Mouse (Mus musculus): Measurements from ENCODE around the gene Iqgap3. TPM values are rescaled to one million over a fixed set of nuclear protein-coding genes. Genes with fewer than 3 reads are reported as not detected.

Iqgap3 gene
- polyA plus RNA-seq, 1 experiment from 2014 or later: 18.5 TPM

GRCm38 (mm10) chr3:88084001-88084400 is 2.2 kb downstream of the Iqgap3 start:
- Histone ChIP-seq H3K4me3 (ENCODE audit: low read depth, low read length) (no peak overlapping the region), H3K36me3 (ENCODE audit: control insufficient read depth, insufficient read depth, low read length) (peaks cover 6% of the 10 kb centered on the region; the same call in 1 of the 2 replicates), H3K27me3 (ENCODE audit: control insufficient read depth, insufficient read depth, low read length) (no peaks in the 10 kb centered on the region), H3K9me3 (replicated peaks; ENCODE audit: control insufficient read depth, low read length) (no peaks in the 10 kb centered on the region), H3K4me1 (ENCODE audit: control insufficient read depth, insufficient read depth, low read length) (peaks cover 11% of the 10 kb centered on the region), H3K4me2 (no peak overlapping the region), H3K27ac (ENCODE audit: low read depth, low read length) (no peak overlapping the region), H3K9ac (ENCODE audit: low read depth, low read length) (no peak overlapping the region)
- ATAC-seq (replicated peaks; ENCODE audit: insufficient number of reproducible peaks, low FRiP score, low TSS enrichment): no peak
- WGBS (ENCODE audit: insufficient replicate concordance): 83% methylated on average over 2 of the region's 2 CpGs

DNA sequence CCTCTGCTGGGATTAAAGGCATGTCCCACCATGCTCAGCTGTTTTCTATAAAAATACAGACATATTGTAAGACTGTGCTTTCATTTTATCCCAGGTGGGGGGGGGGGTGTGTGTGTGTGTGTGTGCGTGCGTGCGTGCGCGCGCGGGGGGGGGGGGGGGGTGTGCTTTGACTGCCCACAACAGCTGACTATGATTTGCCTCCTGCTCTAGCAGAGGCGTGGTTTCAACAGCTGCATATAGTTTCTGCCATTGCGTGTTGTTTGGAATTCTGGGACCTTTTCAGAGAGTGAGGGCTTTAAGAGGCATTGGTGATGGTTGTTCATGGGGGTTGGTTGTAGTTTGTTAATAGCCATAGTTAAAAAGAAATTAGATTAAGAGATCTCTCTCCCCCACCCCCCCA is 3.7 kb downstream of the Iqgap3 start:
- H3K36me3 ChIP-seq (ENCODE audit: control insufficient read depth, insufficient read depth, low read length): peaks cover 12% of the 10 kb centered on the region

GRCm38 (mm10) chr3:88087688-88088087 is 5.9 kb downstream of the Iqgap3 start:
- 88% methylated on average over 1 of the region's 1 CpGs for WGBS (ENCODE audit: insufficient replicate concordance)
- no peaks in the 10 kb centered on the region for H3K9me3 ChIP-seq (replicated peaks; ENCODE audit: control insufficient read depth, low read length)
- no peak for ATAC-seq (replicated peaks; ENCODE audit: insufficient number of reproducible peaks, low FRiP score, low TSS enrichment)
- peaks cover 5% of the 10 kb centered on the region for H3K4me1 ChIP-seq (ENCODE audit: control insufficient read depth, insufficient read depth, low read length)
- H3K27ac ChIP-seq (ENCODE audit: low read depth, low read length): no peak overlapping the region
- no peak overlapping the region for H3K4me2 ChIP-seq
- H3K4me3 ChIP-seq (ENCODE audit: low read depth, low read length): no peak overlapping the region
- peaks cover 23% of the 10 kb centered on the region for H3K36me3 ChIP-seq (ENCODE audit: control insufficient read depth, insufficient read depth, low read length)
- no peak overlapping the region for H3K9ac ChIP-seq (ENCODE audit: low read depth, low read length)
- no peaks in the 10 kb centered on the region for H3K27me3 ChIP-seq (ENCODE audit: control insufficient read depth, insufficient read depth, low read length)

More for the DNA sequence above, 3.7 kb downstream of the Iqgap3 start:
- H3K9me3 ChIP-seq (replicated peaks; ENCODE audit: control insufficient read depth, low read length): no peaks in the 10 kb centered on the region
- H3K27ac ChIP-seq (ENCODE audit: low read depth, low read length): no peak overlapping the region
- no peak for ATAC-seq (replicated peaks; ENCODE audit: insufficient number of reproducible peaks, low FRiP score, low TSS enrichment)
- H3K4me2 ChIP-seq: no peak overlapping the region
- H3K4me1 ChIP-seq (ENCODE audit: control insufficient read depth, insufficient read depth, low read length): peaks cover 11% of the 10 kb centered on the region
- 93% methylated on average over 4 of the region's 9 CpGs for WGBS (ENCODE audit: insufficient replicate concordance)
- H3K4me3 ChIP-seq (ENCODE audit: low read depth, low read length): no peak overlapping the region
- H3K9ac ChIP-seq (ENCODE audit: low read depth, low read length): no peak overlapping the region
- H3K27me3 ChIP-seq (ENCODE audit: control insufficient read depth, insufficient read depth, low read length): no peaks in the 10 kb centered on the region

GRCm38 (mm10) chr3:88090106-88090505 is 8.3 kb downstream of the Iqgap3 start:
- Histone ChIP-seq H3K27ac (ENCODE audit: low read depth, low read length) (no peak overlapping the region), H3K9me3 (replicated peaks; ENCODE audit: control insufficient read depth, low read length) (no peaks in the 10 kb centered on the region), H3K9ac (ENCODE audit: low read depth, low read length) (no peak overlapping the region), H3K4me1 (ENCODE audit: control insufficient read depth, insufficient read depth, low read length) (no peaks in the 10 kb centered on the region), H3K4me2 (no peak overlapping the region), H3K27me3 (ENCODE audit: control insufficient read depth, insufficient read depth, low read length) (no peaks in the 10 kb centered on the region), H3K36me3 (ENCODE audit: control insufficient read depth, insufficient read depth, low read length) (peaks cover 35% of the 10 kb centered on the region), H3K4me3 (ENCODE audit: low read depth, low read length) (no peak overlapping the region)
- whole genome bisulfite sequencing (ENCODE audit: insufficient replicate concordance): 84% methylated on average over 7 of the region's 7 CpGs
- ATAC-seq (replicated peaks; ENCODE audit: insufficient number of reproducible peaks, low FRiP score, low TSS enrichment): no peak

DNA sequence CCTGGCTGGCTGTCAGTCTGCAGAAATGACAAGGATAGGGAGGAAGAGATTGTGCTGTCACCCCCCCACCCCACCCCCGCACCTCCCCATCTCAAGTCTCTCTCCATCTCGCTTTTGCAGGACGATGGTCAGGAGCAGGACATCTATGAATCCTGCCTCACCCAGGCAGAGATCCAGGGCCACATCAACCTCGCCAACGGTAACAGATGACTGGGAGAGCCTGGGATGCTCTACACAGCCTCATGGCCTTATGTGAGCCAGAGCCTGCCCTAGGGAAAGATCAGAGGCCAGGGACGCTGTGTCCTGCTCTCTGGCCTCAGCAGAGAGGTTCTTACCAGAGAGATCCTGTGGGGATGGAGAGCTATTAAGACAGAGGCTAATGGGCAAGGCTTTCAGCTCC is 8.8 kb downstream of the Iqgap3 start:
- Histone ChIP-seq H3K36me3 (ENCODE audit: control insufficient read depth, insufficient read depth, low read length) (peaks cover 38% of the 10 kb centered on the region), H3K4me2 (no peak overlapping the region)

DNA sequence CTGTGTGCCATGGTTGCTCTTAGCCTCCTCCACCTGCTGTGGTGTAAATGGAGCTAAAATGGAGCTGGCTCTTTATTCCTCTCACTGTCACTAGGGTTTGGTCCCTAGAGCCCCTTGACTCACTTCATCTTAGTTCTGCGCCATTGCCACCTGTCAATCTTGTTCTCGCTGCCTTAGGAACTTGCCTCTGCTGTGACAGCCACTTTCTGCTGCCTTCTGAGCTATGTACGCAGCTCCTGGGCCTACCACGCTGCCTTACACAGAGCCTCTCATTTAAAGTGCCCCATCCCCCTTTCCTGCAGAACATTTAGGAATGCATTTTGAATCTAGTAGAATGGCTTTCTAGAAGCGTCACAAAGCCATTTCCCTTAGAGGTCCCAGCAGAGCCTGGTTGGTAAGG is 12.4 kb downstream of the Iqgap3 start:
- H3K36me3 ChIP-seq (ENCODE audit: control insufficient read depth, insufficient read depth, low read length): peaks cover 40% of the 10 kb centered on the region
- H3K9ac ChIP-seq (ENCODE audit: low read depth, low read length): no peak overlapping the region
- H3K9me3 ChIP-seq (replicated peaks; ENCODE audit: control insufficient read depth, low read length): no peaks in the 10 kb centered on the region
- H3K4me2 ChIP-seq: no peak overlapping the region
- ATAC-seq (replicated peaks; ENCODE audit: insufficient number of reproducible peaks, low FRiP score, low TSS enrichment): no peak
- 69% methylated on average over 5 of the region's 5 CpGs for WGBS (ENCODE audit: insufficient replicate concordance)
- no peak overlapping the region for H3K27ac ChIP-seq (ENCODE audit: low read depth, low read length)
- H3K27me3 ChIP-seq (ENCODE audit: control insufficient read depth, insufficient read depth, low read length): no peaks in the 10 kb centered on the region
- H3K4me1 ChIP-seq (ENCODE audit: control insufficient read depth, insufficient read depth, low read length): no peaks in the 10 kb centered on the region
- no peak overlapping the region for H3K4me3 ChIP-seq (ENCODE audit: low read depth, low read length)

More for the DNA sequence above, 8.8 kb downstream of the Iqgap3 start:
- Histone ChIP-seq H3K9ac (ENCODE audit: low read depth, low read length) (no peak overlapping the region), H3K27ac (ENCODE audit: low read depth, low read length) (no peak overlapping the region), H3K4me1 (ENCODE audit: control insufficient read depth, insufficient read depth, low read length) (no peaks in the 10 kb centered on the region), H3K9me3 (replicated peaks; ENCODE audit: control insufficient read depth, low read length) (no peaks in the 10 kb centered on the region), H3K27me3 (ENCODE audit: control insufficient read depth, insufficient read depth, low read length) (no peaks in the 10 kb centered on the region), H3K4me3 (ENCODE audit: low read depth, low read length) (no peak overlapping the region)
- 86% methylated on average over 6 of the region's 6 CpGs for WGBS (ENCODE audit: insufficient replicate concordance)
- no peak for ATAC-seq (replicated peaks; ENCODE audit: insufficient number of reproducible peaks, low FRiP score, low TSS enrichment)

GRCm38 (mm10) chr3:88097666-88098065 is 15.9 kb downstream of the Iqgap3 start:
- no peaks in the 10 kb centered on the region for H3K9me3 ChIP-seq (replicated peaks; ENCODE audit: control insufficient read depth, low read length)
- H3K4me3 ChIP-seq (ENCODE audit: low read depth, low read length): no peak overlapping the region
- H3K4me1 ChIP-seq (ENCODE audit: control insufficient read depth, insufficient read depth, low read length): no peaks in the 10 kb centered on the region
- WGBS (ENCODE audit: insufficient replicate concordance): 67% methylated on average over 6 of the region's 6 CpGs
- no peak for ATAC-seq (replicated peaks; ENCODE audit: insufficient number of reproducible peaks, low FRiP score, low TSS enrichment)
- no peak overlapping the region for H3K9ac ChIP-seq (ENCODE audit: low read depth, low read length)
- no peak overlapping the region for H3K4me2 ChIP-seq
- H3K27me3 ChIP-seq (ENCODE audit: control insufficient read depth, insufficient read depth, low read length): no peaks in the 10 kb centered on the region
- H3K27ac ChIP-seq (ENCODE audit: low read depth, low read length): no peak overlapping the region
- H3K36me3 ChIP-seq (ENCODE audit: control insufficient read depth, insufficient read depth, low read length): peaks cover 34% of the 10 kb centered on the region

DNA sequence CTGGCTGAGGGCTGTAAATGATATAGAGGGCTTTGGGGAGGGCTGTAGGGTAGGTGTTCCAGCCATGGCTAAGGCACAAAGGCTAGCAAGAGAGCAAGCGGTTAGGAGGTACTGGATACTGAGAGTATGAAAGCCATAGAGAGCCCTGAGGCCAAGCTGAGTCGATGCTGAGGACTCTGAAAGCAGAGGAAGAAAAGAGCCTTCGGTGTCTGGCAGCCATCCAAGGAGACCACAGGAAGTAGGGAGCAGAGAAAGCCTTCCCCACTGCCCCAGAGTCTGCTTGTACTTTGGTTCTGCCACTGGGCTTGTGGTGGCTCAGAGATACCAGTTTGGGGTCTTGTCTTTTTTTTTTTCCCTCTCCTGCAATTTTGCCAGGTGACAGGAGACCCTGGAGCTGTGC is 18.5 kb downstream of the Iqgap3 start:
- Histone ChIP-seq H3K4me1 (ENCODE audit: control insufficient read depth, insufficient read depth, low read length) (no peaks in the 10 kb centered on the region), H3K36me3 (ENCODE audit: control insufficient read depth, insufficient read depth, low read length) (peaks cover 30% of the 10 kb centered on the region), H3K4me3 (ENCODE audit: low read depth, low read length) (no peak overlapping the region), H3K9ac (ENCODE audit: low read depth, low read length) (no peak overlapping the region), H3K27me3 (ENCODE audit: control insufficient read depth, insufficient read depth, low read length) (no peaks in the 10 kb centered on the region), H3K9me3 (replicated peaks; ENCODE audit: control insufficient read depth, low read length) (no peaks in the 10 kb centered on the region), H3K27ac (ENCODE audit: low read depth, low read length) (no peak overlapping the region), H3K4me2 (no peak overlapping the region)
- WGBS (ENCODE audit: insufficient replicate concordance): 84% methylated on average over 3 of the region's 3 CpGs
- no peak for ATAC-seq (replicated peaks; ENCODE audit: insufficient number of reproducible peaks, low FRiP score, low TSS enrichment)

GRCm38 (mm10) chr3:88101736-88102135 is 20.0 kb downstream of the Iqgap3 start:
- peaks cover 29% of the 10 kb centered on the region for H3K36me3 ChIP-seq (ENCODE audit: control insufficient read depth, insufficient read depth, low read length)
- no peak overlapping the region for H3K4me3 ChIP-seq (ENCODE audit: low read depth, low read length)
- WGBS (ENCODE audit: insufficient replicate concordance): 90% methylated on average over 7 of the region's 7 CpGs
- H3K27ac ChIP-seq (ENCODE audit: low read depth, low read length): no peak overlapping the region
- ATAC-seq (replicated peaks; ENCODE audit: insufficient number of reproducible peaks, low FRiP score, low TSS enrichment): no peak
- no peak overlapping the region for H3K9ac ChIP-seq (ENCODE audit: low read depth, low read length)
- H3K4me1 ChIP-seq (ENCODE audit: control insufficient read depth, insufficient read depth, low read length): no peaks in the 10 kb centered on the region
- H3K4me2 ChIP-seq: no peak overlapping the region
- H3K27me3 ChIP-seq (ENCODE audit: control insufficient read depth, insufficient read depth, low read length): no peaks in the 10 kb centered on the region
- no peaks in the 10 kb centered on the region for H3K9me3 ChIP-seq (replicated peaks; ENCODE audit: control insufficient read depth, low read length)

Data from heart, embryonic 11.5 days (tissue).